Mouse (Mus musculus) ES-E14 (cell line): Measurements from ENCODE around the gene Cyb5r1.

Experiments
- CHD2 ChIP-seq: IDR thresholded peaks from 2 replicates; pipeline ENCODE4 v1.6.1; 2014; ENCODE audit warnings: mild to moderate bottlenecking, low read depth, low read length, inconsistent platforms
- HCFC1 ChIP-seq: IDR thresholded peaks from 2 replicates; pipeline ENCODE4 v1.6.1; 2012; ENCODE audit warnings: low read length, inconsistent platforms, borderline replicate concordance; ENCODE audit not compliant: insufficient read depth
- MAFK ChIP-seq: IDR thresholded peaks from 2 replicates; pipeline ENCODE4 v1.6.1; 2014; ENCODE audit warnings: mild to moderate bottlenecking, low read depth, low read length, inconsistent platforms; ENCODE audit not compliant: insufficient read depth
- ZC3H11A ChIP-seq: IDR thresholded peaks from 2 replicates; pipeline ENCODE4 v1.6.1; 2012; ENCODE audit warnings: low read depth, mild to moderate bottlenecking, inconsistent platforms, low read length, borderline replicate concordance

DNA sequence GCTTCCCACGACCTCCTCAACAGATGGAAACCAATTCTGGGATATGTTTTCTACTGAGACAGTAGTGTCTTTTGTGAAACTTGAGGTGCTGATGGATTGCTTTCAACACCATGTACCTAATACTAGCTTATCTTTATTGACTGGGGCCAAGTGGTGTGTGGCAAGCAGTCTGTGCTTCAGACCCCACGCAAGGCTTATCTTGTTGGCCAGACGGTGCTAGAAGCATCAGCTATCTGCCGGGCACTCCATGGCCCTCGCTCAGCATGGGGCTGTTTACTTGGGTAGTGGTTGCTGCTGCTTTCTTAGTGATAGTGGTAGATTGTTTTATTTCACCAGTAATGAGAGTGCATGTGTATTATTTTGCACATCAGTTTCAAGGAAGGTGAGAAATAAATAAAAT, 20.9 kb downstream of the Cyb5r1 start:
- no peak for TF ChIP-seq CHD2
- TF ChIP-seq HCFC1: no peak
- TF ChIP-seq ZC3H11A: no peak
- TF ChIP-seq MAFK: no peak
